Mouse (Mus musculus) G1E-ER4 (cell line): ENCODE measurements around the gene Stat6. TPM values are rescaled to one million over a fixed set of nuclear protein-coding genes. Genes with fewer than 3 reads are reported as not detected.

Experiments used
- GATA1 ChIP-seq: IDR thresholded peaks from one replicate; pipeline ENCODE4 v1.8.0; 2012; ENCODE audit warnings: low read length, inconsistent platforms
- polyA plus RNA-seq: library from polyadenylated mRNA; stranded (reverse); fragments of >175 nt; gene quantifications from 2 replicates; pipeline ENCODE4 v1.2.3, GENCODE M21; 2012

Stat6 gene
- polyA plus RNA-seq, 1 experiment: 30.3 TPM

- no peak for TF ChIP-seq GATA1
Measured at GRCm38 (mm10) chr10:127707721-127708120, 64.9 kb downstream of the Stat6 start.

- TF ChIP-seq GATA1: no peak
Measured at GRCm38 (mm10) chr10:127708850-127709370, 66.1 kb downstream of the Stat6 start.

GRCm38 (mm10) chr10:127710331-127710730 lies 67.5 kb downstream of the Stat6 start:
- no peak for TF ChIP-seq GATA1

Other genes with a start within 250 kb of the Stat6 start
- 0.10 and 0.22 TPM in 2 replicates for gene Stac3, start 141.3 kb upstream of the Stat6 start, polyA plus RNA-seq
- 530 and 621 TPM in 2 replicates for gene Ndufa4l2, start 128.0 kb upstream of the Stat6 start, polyA plus RNA-seq
- gene Shmt2, start 120.5 kb upstream of the Stat6 start, polyA plus RNA-seq: 613 and 703 TPM in 2 replicates
- 0.25 and 0.33 TPM in 2 replicates for gene Nxph4, start 108.4 kb upstream of the Stat6 start, polyA plus RNA-seq
- 0.06 and 0.12 TPM in 2 replicates for gene Lrp1, start 21.8 kb upstream of the Stat6 start, polyA plus RNA-seq
- 3.8 and 8.0 TPM in 2 replicates for gene Nemp1, start 23.9 kb downstream of the Stat6 start, polyA plus RNA-seq
- gene Nab2, start 25.6 kb downstream of the Stat6 start, polyA plus RNA-seq: 68.1 and 76.8 TPM in 2 replicates
- 0.05 TPM in 1 of 2 replicates, not detected in the other for gene Myo1a, start 62.2 kb downstream of the Stat6 start, polyA plus RNA-seq
- gene Tac2, start 81.5 kb downstream of the Stat6 start, polyA plus RNA-seq: not detected in 2 replicates
- 3.1 and 3.4 TPM in 2 replicates for gene Zbtb39, start 96.6 kb downstream of the Stat6 start, polyA plus RNA-seq
- not detected in 2 replicates for gene Gpr182, start 108.7 kb downstream of the Stat6 start, polyA plus RNA-seq
- gene Rdh1, start 116.7 kb downstream of the Stat6 start, polyA plus RNA-seq: not detected in 2 replicates
- gene Rdh16f1, start 116.8 kb downstream of the Stat6 start, polyA plus RNA-seq: not detected in 2 replicates
- not detected in 2 replicates for gene Rdh9, start 133.4 kb downstream of the Stat6 start, polyA plus RNA-seq
- gene Rdh16, start 158.2 kb downstream of the Stat6 start, polyA plus RNA-seq: not detected in 2 replicates
- not detected in 2 replicates for gene Rdh19, start 206.9 kb downstream of the Stat6 start, polyA plus RNA-seq
- not detected in 2 replicates for gene Rdh16f2, start 223.5 kb downstream of the Stat6 start, polyA plus RNA-seq
- not detected in 2 replicates for gene Rdh7, start 245.8 kb downstream of the Stat6 start, polyA plus RNA-seq